Mouse (Mus musculus): ENCODE measurements at regions not wholly inside any gene's neighbourhood (a gene's known extent, or its start where the extent isn't known, plus 50 kb on each side); places are given as distances from the start of the nearest gene placed in this dataset.

GRCm38 (mm10) chr9:32815473-32815872 lies 179.5 kb downstream of the Ets1 start:
- ATAC-seq (replicated peaks in 1 of 2; ENCODE audit: insufficient read depth in 1 of 2, low FRiP score in 2 of 2, low TSS enrichment in 1 of 2, low read depth in 1 of 2, poor library complexity in 2 of 2, severe bottlenecking in 2 of 2), result peak; percentile 29 to 67; a peak in 3 of 4 replicates

GRCm38 (mm10) chr9:32816649-32817425 lies 180.8 kb downstream of the Ets1 start:
- ATAC-seq (replicated peaks in 1 of 2; ENCODE audit: insufficient read depth in 1 of 2, low FRiP score in 2 of 2, low TSS enrichment in 1 of 2, low read depth in 1 of 2, poor library complexity in 2 of 2, severe bottlenecking in 2 of 2), result no peak

- no peak for ATAC-seq (replicated peaks in 1 of 2; ENCODE audit: insufficient read depth in 1 of 2, low FRiP score in 2 of 2, low TSS enrichment in 1 of 2, low read depth in 1 of 2, poor library complexity in 2 of 2, severe bottlenecking in 2 of 2)
Observed at GRCm38 (mm10) chr9:32817442-32818358, 181.7 kb downstream of the Ets1 start.

GRCm38 (mm10) chr9:32823439-32824133 lies 187.6 kb downstream of the Ets1 start:
- no peak for ATAC-seq (replicated peaks in 1 of 2; ENCODE audit: insufficient read depth in 1 of 2, low FRiP score in 2 of 2, low TSS enrichment in 1 of 2, low read depth in 1 of 2, poor library complexity in 2 of 2, severe bottlenecking in 2 of 2)

GRCm38 (mm10) chr9:32824134-32824531 lies 188.1 kb downstream of the Ets1 start:
- ATAC-seq (replicated peaks in 1 of 2; ENCODE audit: insufficient read depth in 1 of 2, low FRiP score in 2 of 2, low TSS enrichment in 1 of 2, low read depth in 1 of 2, poor library complexity in 2 of 2, severe bottlenecking in 2 of 2), result no peak

GRCm38 (mm10) chr9:32830268-32830891 lies 194.4 kb downstream of the Ets1 start:
- ATAC-seq (replicated peaks in 1 of 2; ENCODE audit: insufficient read depth in 1 of 2, low FRiP score in 2 of 2, low TSS enrichment in 1 of 2, low read depth in 1 of 2, poor library complexity in 2 of 2, severe bottlenecking in 2 of 2), result no peak

- no peak for ATAC-seq (replicated peaks in 1 of 2; ENCODE audit: insufficient read depth in 1 of 2, low FRiP score in 2 of 2, low TSS enrichment in 1 of 2, low read depth in 1 of 2, poor library complexity in 2 of 2, severe bottlenecking in 2 of 2)
Observed at GRCm38 (mm10) chr9:32833373-32833772, 197.4 kb downstream of the Ets1 start.

- ATAC-seq (replicated peaks in 1 of 2; ENCODE audit: insufficient read depth in 1 of 2, low FRiP score in 2 of 2, low TSS enrichment in 1 of 2, low read depth in 1 of 2, poor library complexity in 2 of 2, severe bottlenecking in 2 of 2), result no peak
Observed at GRCm38 (mm10) chr9:32834751-32835625, 199.0 kb downstream of the Ets1 start.

GRCm38 (mm10) chr9:32835626-32835971 lies 199.6 kb downstream of the Ets1 start:
- no peak for ATAC-seq (replicated peaks in 1 of 2; ENCODE audit: insufficient read depth in 1 of 2, low FRiP score in 2 of 2, low TSS enrichment in 1 of 2, low read depth in 1 of 2, poor library complexity in 2 of 2, severe bottlenecking in 2 of 2)

- no peak for ATAC-seq (replicated peaks in 1 of 2; ENCODE audit: insufficient read depth in 1 of 2, low FRiP score in 2 of 2, low TSS enrichment in 1 of 2, low read depth in 1 of 2, poor library complexity in 2 of 2, severe bottlenecking in 2 of 2)
Observed at GRCm38 (mm10) chr9:32836371-32836770, 200.3 kb downstream of the Ets1 start.

GRCm38 (mm10) chr9:32847361-32847760 lies 211.3 kb downstream of the Ets1 start:
- ATAC-seq (replicated peaks in 1 of 2; ENCODE audit: insufficient read depth in 1 of 2, low FRiP score in 2 of 2, low TSS enrichment in 1 of 2, low read depth in 1 of 2, poor library complexity in 2 of 2, severe bottlenecking in 2 of 2), result no peak

- ATAC-seq (replicated peaks in 1 of 2; ENCODE audit: insufficient read depth in 1 of 2, low FRiP score in 2 of 2, low TSS enrichment in 1 of 2, low read depth in 1 of 2, poor library complexity in 2 of 2, severe bottlenecking in 2 of 2), result no peak
Observed at GRCm38 (mm10) chr9:32852282-32852681, 216.3 kb downstream of the Ets1 start.

GRCm38 (mm10) chr9:32863286-32863685 lies 227.3 kb downstream of the Ets1 start:
- ATAC-seq (replicated peaks in 1 of 2; ENCODE audit: insufficient read depth in 1 of 2, low FRiP score in 2 of 2, low TSS enrichment in 1 of 2, low read depth in 1 of 2, poor library complexity in 2 of 2, severe bottlenecking in 2 of 2), result no peak

- ATAC-seq (replicated peaks in 1 of 2; ENCODE audit: insufficient read depth in 1 of 2, low FRiP score in 2 of 2, low TSS enrichment in 1 of 2, low read depth in 1 of 2, poor library complexity in 2 of 2, severe bottlenecking in 2 of 2), result no peak
Observed at GRCm38 (mm10) chr9:32868936-32869335, 232.9 kb downstream of the Ets1 start.

GRCm38 (mm10) chr9:32874306-32874875 lies 238.4 kb downstream of the Ets1 start:
- ATAC-seq (replicated peaks in 1 of 2; ENCODE audit: insufficient read depth in 1 of 2, low FRiP score in 2 of 2, low TSS enrichment in 1 of 2, low read depth in 1 of 2, poor library complexity in 2 of 2, severe bottlenecking in 2 of 2), result no peak

- no peak; a peak in 1 of 4 replicates for ATAC-seq (replicated peaks in 1 of 2; ENCODE audit: insufficient read depth in 1 of 2, low FRiP score in 2 of 2, low TSS enrichment in 1 of 2, low read depth in 1 of 2, poor library complexity in 2 of 2, severe bottlenecking in 2 of 2)
Observed at GRCm38 (mm10) chr9:32882819-32883587, 247.0 kb downstream of the Ets1 start.
